Mouse (Mus musculus) myocyte (in vitro differentiated cells): ENCODE measurements around the gene Idh2. TPM values are rescaled to one million over a fixed set of nuclear protein-coding genes. Genes with fewer than 3 reads are reported as not detected.

Experiments
- H3K27me3 ChIP-seq: one replicate; pipeline ENCODE4 v1.6.1; 2011; ENCODE audit not compliant: control insufficient read depth, insufficient read depth, insufficient read length
- H3K36me3 ChIP-seq: one replicate; pipeline ENCODE4 v1.6.1; 2011; ENCODE audit not compliant: control insufficient read depth, insufficient read depth
- H3K4me2 ChIP-seq: one replicate; pipeline ENCODE4 v1.6.1; 2011; ENCODE audit warnings: low read depth, control low read depth
- H3K4me3 ChIP-seq: one replicate; pipeline ENCODE4 v1.5.1; 2011; ENCODE audit warnings: mild to moderate bottlenecking, control low read depth, moderate library complexity
- H3K79me2 ChIP-seq: one replicate; pipeline ENCODE4 v1.6.1; 2011; ENCODE audit not compliant: control insufficient read depth, insufficient read depth
- H3ac ChIP-seq: one replicate; pipeline ENCODE4 v1.6.1; 2011; ENCODE audit not compliant: control insufficient read depth, insufficient read length
- CEBPB ChIP-seq: IDR thresholded peaks from 2 replicates; pipeline ENCODE4 v1.6.1; 2011; ENCODE audit warnings: mild to moderate bottlenecking, moderate library complexity; ENCODE audit not compliant: poor library complexity, insufficient read depth, severe bottlenecking
- E2F4 ChIP-seq: IDR thresholded peaks from one replicate; pipeline ENCODE4 v1.6.1; 2011; ENCODE audit warnings: mild to moderate bottlenecking, control low read depth, moderate library complexity; ENCODE audit not compliant: insufficient read depth
- MAX ChIP-seq: IDR thresholded peaks from one replicate; pipeline ENCODE4 v1.6.1; 2011; ENCODE audit warnings: low read depth, mild to moderate bottlenecking, control low read depth
- MYOD1 ChIP-seq, 3 experiments: IDR thresholded peaks; one replicate each; pipeline ENCODE4 v1.6.1; 2011; ENCODE audit warnings: control low read depth in 2 of 3, low read depth in 2 of 3, mild to moderate bottlenecking in 2 of 3, moderate library complexity in 1 of 3; ENCODE audit not compliant: insufficient read length in 2 of 3, control insufficient read depth in 1 of 3
- MYOG ChIP-seq, 3 experiments: IDR thresholded peaks; one replicate each; pipeline ENCODE4 v1.6.1; 2011; ENCODE audit warnings: control low read depth in 2 of 3, low read depth in 2 of 3, mild to moderate bottlenecking in 2 of 3; ENCODE audit not compliant: insufficient read length in 2 of 3, control insufficient read depth in 1 of 3, insufficient read depth in 1 of 3
- POLR2A ChIP-seq: IDR thresholded peaks from one replicate; pipeline ENCODE4 v1.6.1; 2011; ENCODE audit warnings: low read depth, mild to moderate bottlenecking, control low read depth, moderate library complexity; ENCODE audit not compliant: insufficient read length
- POLR2AphosphoS2 ChIP-seq: IDR thresholded peaks from one replicate; pipeline ENCODE4 v1.6.1; 2011; ENCODE audit warnings: low read depth, control low read depth; ENCODE audit not compliant: insufficient read length
- REST ChIP-seq: IDR thresholded peaks from one replicate; pipeline ENCODE4 v1.6.1; 2011; ENCODE audit warnings: mild to moderate bottlenecking, control low read depth, moderate library complexity; ENCODE audit not compliant: insufficient read depth, insufficient read length
- SRF ChIP-seq: IDR thresholded peaks from one replicate; pipeline ENCODE4 v1.6.1; 2011; ENCODE audit warnings: low read depth; ENCODE audit not compliant: control insufficient read depth, insufficient read length
- TCF12 ChIP-seq: IDR thresholded peaks from one replicate; pipeline ENCODE4 v1.6.1; 2011; ENCODE audit warnings: mild to moderate bottlenecking, control low read depth; ENCODE audit not compliant: poor library complexity, insufficient read depth, severe bottlenecking
- TCF3 ChIP-seq: IDR thresholded peaks from one replicate; pipeline ENCODE4 v1.6.1; 2011; ENCODE audit warnings: low read depth, control low read depth; ENCODE audit not compliant: insufficient read length
- USF1 ChIP-seq: IDR thresholded peaks from one replicate; pipeline ENCODE4 v1.6.1; 2011; ENCODE audit warnings: low read depth, mild to moderate bottlenecking, control low read depth, moderate library complexity
- polyA plus RNA-seq: library from polyadenylated mRNA; unstranded; fragments of >200 nt; fragmentation: generic; extraction: Trizol; gene quantifications from one replicate; pipeline ENCODE4 v1.2.1, GENCODE M21; 2012; ENCODE audit warnings: missing spikeins

Idh2 gene
- polyA plus RNA-seq, 1 experiment = 159 TPM

DNA sequence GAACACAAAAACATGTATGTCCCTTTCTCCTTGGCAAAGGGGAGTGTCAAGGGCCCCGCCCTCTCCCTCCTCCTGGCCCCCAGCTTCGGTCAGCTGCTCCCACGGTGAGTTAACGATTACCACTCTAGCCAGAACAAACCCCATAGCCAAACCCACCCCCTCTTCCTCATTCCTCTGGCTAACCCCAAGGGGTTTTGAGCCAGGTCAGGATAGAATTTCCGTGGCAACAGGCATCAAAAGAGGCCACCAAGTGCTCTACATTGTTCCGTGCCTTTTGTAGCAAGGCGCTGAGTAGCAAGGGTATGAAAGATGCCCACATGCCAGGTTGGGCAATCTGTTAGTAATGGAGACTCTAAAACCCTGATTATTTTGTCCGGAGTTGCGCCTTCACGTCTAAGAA is 1.2 kb downstream of the Idh2 start:
- H3K4me3 ChIP-seq = peak overlapping the region; percentile 45

DNA sequence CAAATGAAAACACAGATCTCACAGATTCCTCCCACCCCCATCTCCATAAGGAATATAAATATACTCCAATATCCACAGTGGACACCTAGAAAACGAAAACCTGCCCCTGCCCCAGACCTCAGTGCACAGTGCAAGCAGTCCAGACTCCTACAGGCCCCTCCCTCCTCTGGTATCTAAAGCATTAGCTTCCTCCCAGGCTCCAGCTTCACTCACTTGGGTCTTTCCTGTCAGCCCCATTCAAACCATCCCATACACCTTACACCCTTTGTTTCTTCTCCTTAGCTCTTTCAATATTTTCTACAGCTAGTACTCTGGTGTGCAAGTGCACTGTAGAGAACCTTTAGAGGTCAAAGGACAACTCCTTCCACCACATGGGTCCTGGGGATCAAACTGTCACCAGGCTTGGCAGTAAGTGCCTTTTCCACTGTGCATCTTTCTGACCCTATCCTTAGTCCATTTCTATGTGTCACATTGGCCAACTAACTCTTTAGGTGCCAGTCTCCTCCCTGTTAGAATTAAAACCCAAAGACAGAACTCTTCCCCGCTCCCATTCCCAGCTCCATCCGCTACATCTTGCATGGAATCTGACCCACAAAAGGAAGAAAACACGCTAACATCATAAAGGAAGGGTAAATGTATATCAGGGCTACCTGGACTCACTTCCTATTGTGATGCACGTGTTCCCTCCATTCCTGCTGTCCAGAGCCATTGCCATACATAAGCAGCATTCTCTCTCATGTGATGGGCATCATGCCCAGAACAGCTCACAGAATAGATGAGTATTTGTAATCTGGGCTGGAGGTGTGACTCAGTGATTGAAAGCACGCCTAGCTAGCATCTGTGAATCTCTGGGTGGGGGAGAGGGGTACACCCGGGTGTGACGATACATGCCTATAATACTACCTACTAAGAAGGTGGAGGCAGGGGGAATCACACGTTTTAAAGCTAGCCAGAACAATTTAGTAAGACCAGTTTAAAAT is 3.8 kb downstream of the Idh2 start:
- TF ChIP-seq POLR2A (no peak), TCF12 (no peak), MYOD1 (IDR thresholded peaks at IDR 0.05; ENCODE audit: control insufficient read depth in 1 of 3, insufficient read length in 2 of 3, low read depth in 2 of 3) (no peak), MYOG (IDR thresholded peaks at IDR 0.05; ENCODE audit: control insufficient read depth in 1 of 3, insufficient read depth in 1 of 3, insufficient read length in 2 of 3, low read depth in 2 of 3) (no peak), USF1 (no peak), MAX (no peak), TCF3 (no peak), POLR2AphosphoS2 (no peak), CEBPB (no peak), E2F4 (no peak), REST (no peak), SRF (no peak)
- peaks cover 58% of the 10 kb centered on the region for H3K79me2 ChIP-seq
- peaks cover 4% of the 10 kb centered on the region for H3K36me3 ChIP-seq
- H3K4me2 ChIP-seq = no peak overlapping the region
- H3K27me3 ChIP-seq = no peaks in the 10 kb centered on the region
- H3ac ChIP-seq = no peak overlapping the region
- H3K4me3 ChIP-seq = no peak overlapping the region

More for the DNA sequence above, 1.2 kb downstream of the Idh2 start:
- peak overlapping the region; percentile 81 for H3ac ChIP-seq
- TF ChIP-seq MYOG (IDR thresholded peaks at IDR 0.05; ENCODE audit: control insufficient read depth in 1 of 3, insufficient read depth in 1 of 3, insufficient read length in 2 of 3, low read depth in 2 of 3) = peak in 1 of 3 experiments; percentile 54
- TF ChIP-seq TCF3 = no peak
- TF ChIP-seq E2F4 = no peak
- no peak for TF ChIP-seq TCF12
- TF ChIP-seq MYOD1 (IDR thresholded peaks at IDR 0.05; ENCODE audit: control insufficient read depth in 1 of 3, insufficient read length in 2 of 3, low read depth in 2 of 3) = peak in 1 of 3 experiments; percentile 39
- no peak for TF ChIP-seq USF1
- TF ChIP-seq POLR2A = no peak
- TF ChIP-seq POLR2AphosphoS2 = no peak
- TF ChIP-seq MAX = no peak
- TF ChIP-seq CEBPB = no peak
- H3K36me3 ChIP-seq = no peaks in the 10 kb centered on the region
- no peaks in the 10 kb centered on the region for H3K27me3 ChIP-seq
- peak overlapping the region; percentile 90 for H3K4me2 ChIP-seq
- H3K79me2 ChIP-seq = peaks cover 31% of the 10 kb centered on the region

DNA sequence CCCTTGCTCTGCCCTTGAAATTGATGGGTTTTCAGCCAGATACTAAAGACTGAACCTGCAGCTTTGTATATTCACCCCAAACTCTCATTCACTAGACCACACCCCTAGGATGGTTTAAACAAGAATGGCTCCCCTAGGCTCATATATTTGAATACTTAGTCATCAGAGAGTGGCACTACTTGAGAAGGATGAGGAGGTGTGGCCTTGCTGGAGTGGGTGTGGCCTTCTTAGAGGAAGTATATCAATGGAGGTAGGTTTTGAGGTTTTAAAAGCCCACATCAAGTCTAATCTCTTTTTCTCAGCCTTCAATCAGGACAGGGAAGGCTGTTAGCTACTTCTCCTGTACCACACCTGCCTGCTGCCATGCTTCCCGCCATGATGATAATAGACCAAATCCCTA is 8.8 kb downstream of the Idh2 start:
- no peak overlapping the region for H3K4me2 ChIP-seq
- peaks cover 50% of the 10 kb centered on the region for H3K79me2 ChIP-seq
- H3K4me3 ChIP-seq = no peak overlapping the region
- TF ChIP-seq REST (no peak), TCF12 (no peak), POLR2A (no peak), CEBPB (no peak), USF1 (no peak), MYOG (IDR thresholded peaks at IDR 0.05; ENCODE audit: control insufficient read depth in 1 of 3, insufficient read depth in 1 of 3, insufficient read length in 2 of 3, low read depth in 2 of 3) (no peak)
- H3ac ChIP-seq = no peak overlapping the region
- no peaks in the 10 kb centered on the region for H3K27me3 ChIP-seq
- H3K36me3 ChIP-seq = peaks cover 7% of the 10 kb centered on the region

DNA sequence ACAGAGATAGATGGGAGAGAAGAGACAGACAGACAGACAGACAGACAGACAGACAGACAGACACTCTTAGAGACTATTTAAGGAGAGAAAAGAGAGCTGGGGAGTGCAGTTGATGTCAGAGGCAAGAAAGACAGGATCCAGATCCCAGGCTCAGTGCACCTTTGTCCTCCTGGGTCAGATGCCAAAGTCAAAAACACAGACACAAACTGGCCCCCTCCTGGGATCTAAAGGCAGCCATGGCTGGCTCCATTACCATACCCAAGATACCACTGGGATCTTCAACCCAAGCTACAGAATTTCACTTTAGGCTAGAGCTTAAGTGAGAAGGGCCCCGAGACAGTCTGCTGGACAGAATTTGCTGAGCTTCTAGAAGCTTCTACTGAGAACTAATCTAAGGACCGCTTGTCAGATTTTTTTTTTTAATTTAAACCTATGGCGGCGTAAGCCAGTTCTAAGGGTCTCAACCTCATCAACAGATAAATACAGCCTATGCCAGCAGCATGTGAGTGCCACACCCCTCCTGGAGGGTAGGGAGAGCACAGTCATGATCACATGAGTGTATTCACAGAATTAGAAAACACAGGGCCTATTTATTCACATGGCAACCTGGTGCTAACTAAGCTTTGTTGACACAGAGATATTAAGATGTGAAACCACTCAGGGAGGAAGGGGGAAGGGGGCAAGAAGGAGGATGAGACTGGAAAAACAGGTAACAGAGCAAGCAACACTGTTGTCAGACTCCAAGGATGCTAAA is 9.4 kb downstream of the Idh2 start:
- TF ChIP-seq POLR2AphosphoS2 = no peak
- no peak for TF ChIP-seq POLR2A
- no peak for TF ChIP-seq SRF
- no peak for TF ChIP-seq MAX
- no peak for TF ChIP-seq USF1
- TF ChIP-seq E2F4 = no peak
- H3ac ChIP-seq = no peak overlapping the region
- H3K36me3 ChIP-seq = peaks cover 10% of the 10 kb centered on the region
- H3K4me3 ChIP-seq = no peak overlapping the region
- H3K27me3 ChIP-seq = no peaks in the 10 kb centered on the region
- peaks cover 46% of the 10 kb centered on the region for H3K79me2 ChIP-seq
- no peak overlapping the region for H3K4me2 ChIP-seq

DNA sequence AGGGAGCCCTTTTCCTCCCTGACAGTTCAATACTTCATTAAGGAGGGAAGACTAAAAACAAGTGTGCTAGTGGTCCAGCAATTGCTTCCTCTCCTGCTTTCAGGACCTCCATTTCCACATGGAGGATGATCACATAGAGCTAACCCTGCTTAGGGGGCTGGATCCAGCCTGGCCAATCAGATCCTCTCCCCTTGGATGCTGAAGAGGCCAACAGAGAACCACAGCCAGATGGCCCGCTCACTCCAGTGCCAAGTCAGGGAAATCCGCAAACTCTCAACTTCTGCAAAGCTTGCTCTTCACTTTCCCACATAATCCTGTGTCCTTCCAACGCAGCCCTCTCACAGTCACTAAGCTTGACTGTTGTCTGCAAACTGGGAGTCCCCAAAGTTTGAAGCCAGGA is 11.9 kb downstream of the Idh2 start:
- Histone ChIP-seq H3ac (no peak overlapping the region), H3K27me3 (no peaks in the 10 kb centered on the region), H3K36me3 (peaks cover 13% of the 10 kb centered on the region), H3K4me2 (no peak overlapping the region), H3K4me3 (no peak overlapping the region), H3K79me2 (peaks cover 39% of the 10 kb centered on the region)
- TF ChIP-seq REST (no peak), MYOD1 (IDR thresholded peaks at IDR 0.05; ENCODE audit: control insufficient read depth in 1 of 3, insufficient read length in 2 of 3, low read depth in 2 of 3) (no peak), MYOG (IDR thresholded peaks at IDR 0.05; ENCODE audit: control insufficient read depth in 1 of 3, insufficient read depth in 1 of 3, insufficient read length in 2 of 3, low read depth in 2 of 3) (no peak)
